Mouse (Mus musculus): ENCODE data around the gene Bbs1.

- TF ChIP-seq CTCF (IDR thresholded peaks at IDR 0.05; ENCODE audit: insufficient read depth, low read depth, low read length) (no peak), POLR2A (IDR thresholded peaks at IDR 0.05; ENCODE audit: insufficient read depth, low read depth, low read length) (no peak)
These were observed 47.3 kb downstream of the Bbs1 start for GRCm38 (mm10) chr19:4859081-4859480.
